Mouse (Mus musculus) spleen, adult 12 weeks (tissue): ENCODE results near the gene Ccdc113.

ENCODE experiments used
- DNase-seq: peaks from one replicate; pipeline ENCODE4 v3.0.0; 2022; ENCODE audit warnings: low spot score

Gene Ccdc113

DNA sequence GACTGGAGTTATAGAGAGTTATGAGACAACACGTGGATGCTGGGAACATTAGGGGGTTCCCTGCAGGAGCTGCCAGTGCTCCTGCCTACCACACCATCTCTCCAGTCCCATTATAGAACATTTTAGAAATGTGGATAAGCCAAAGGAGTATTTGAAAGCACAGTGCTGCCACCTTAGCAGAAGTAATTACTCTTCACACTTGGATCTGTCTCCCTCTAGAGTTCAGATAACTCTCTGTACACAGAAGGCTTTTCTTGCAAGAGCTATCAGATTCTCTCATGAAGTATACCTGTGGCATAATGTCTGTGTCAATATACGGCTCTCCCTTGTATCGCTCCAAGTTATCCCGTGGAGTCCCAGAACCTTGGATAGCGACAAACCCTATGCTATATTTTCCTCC is 5.6 kb downstream of the Ccdc113 start:
- no peak for DNase-seq

DNA sequence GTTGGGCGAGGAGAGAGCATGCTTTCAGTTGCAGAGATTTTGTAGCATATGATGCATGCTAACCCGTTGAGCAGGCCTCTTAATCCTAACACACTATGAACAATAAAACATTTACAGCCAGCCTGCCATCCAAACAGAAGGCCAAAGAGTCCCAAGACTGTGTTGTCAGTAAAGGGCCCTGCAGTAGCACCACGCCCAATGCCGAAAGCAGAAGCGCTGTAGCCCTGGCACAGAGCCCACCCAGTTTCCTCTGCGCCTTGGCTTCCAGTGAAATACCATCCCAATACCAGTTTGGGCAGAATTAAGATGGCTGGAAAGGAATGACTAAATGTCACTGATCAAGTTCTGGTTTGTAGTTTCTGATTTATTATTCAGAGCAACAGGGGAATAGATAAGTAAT is 8.3 kb downstream of the Ccdc113 start:
- no peak for DNase-seq

DNA sequence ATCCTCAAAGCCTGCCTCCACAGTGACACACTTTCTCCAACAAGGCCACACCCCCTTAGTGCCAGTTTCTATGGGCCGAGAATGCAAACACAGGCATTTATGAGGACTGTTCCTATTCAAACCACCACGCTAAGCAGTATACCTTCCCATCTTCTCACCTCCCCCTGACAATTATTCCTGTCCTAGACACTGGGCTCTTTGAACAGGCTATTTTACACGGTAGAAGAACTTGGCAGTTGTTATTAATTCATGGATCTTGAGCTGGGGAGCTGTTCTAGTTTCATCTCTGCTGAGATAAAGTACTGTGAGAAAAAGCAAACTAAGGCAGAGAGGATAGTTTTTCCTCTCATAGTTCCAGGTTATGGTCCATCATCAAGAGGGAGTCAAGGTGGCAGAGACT is 9.2 kb downstream of the Ccdc113 start:
- DNase-seq: no peak

DNA sequence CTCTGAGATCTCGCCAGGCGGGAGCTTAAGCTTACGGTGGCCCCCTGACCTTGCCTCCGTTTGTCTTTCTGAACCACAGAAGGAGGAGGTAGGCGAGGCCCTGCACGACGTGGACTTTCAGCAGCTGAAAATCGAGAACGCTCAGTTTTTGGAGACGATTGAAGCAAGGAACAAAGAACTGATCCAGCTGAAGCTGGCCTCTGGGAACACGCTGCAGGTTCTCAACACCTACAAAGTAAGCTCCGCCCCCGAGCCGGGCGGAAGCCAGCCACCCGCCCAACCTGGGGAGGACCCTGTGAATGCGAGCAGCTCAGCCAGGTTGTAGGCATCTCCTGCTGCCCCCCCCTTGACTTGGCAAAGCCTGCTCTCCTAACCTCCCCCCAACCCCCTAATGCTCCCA is 11.9 kb downstream of the Ccdc113 start:
- DNase-seq: no peak

DNA sequence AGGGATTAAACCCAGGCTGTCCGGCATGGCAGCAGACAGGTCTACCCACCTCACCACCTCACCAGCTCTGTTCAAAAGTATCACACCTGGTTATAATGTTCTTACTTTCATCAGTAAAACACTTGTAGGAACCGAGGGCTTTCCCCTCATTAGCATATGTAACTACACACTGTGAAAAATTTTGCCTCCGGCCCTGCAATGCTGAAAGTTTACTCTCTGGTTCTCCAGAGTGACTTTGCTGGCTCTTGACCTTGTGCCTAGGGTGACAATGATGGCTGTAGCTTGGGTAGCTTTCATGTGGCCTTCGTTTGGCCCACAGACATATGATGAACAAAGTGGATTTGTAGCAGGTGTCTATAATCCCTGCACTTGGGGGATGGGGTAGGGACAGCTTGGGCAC is 13.1 kb downstream of the Ccdc113 start:
- no peak for DNase-seq

DNA sequence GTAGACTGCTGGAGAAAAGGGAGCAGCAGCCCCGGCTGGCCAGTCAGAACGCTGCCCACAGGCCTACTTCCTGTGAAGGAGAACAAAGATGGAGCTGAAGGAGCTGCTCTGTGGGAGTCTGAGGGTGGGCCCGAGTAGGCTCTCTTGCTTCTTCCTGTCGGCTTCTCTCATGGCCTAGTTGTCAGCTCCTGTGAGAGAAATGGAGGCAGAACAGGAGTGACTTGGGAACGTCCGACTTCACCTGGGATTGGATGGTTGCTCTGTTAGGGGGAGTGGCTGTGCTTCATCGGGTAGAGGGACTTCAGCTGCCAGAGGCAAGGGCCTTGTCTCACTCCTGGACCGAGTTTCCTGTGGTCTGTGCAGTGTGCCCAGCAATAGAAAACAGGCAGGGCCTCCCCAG is 14.0 kb downstream of the Ccdc113 start:
- DNase-seq: no peak

DNA sequence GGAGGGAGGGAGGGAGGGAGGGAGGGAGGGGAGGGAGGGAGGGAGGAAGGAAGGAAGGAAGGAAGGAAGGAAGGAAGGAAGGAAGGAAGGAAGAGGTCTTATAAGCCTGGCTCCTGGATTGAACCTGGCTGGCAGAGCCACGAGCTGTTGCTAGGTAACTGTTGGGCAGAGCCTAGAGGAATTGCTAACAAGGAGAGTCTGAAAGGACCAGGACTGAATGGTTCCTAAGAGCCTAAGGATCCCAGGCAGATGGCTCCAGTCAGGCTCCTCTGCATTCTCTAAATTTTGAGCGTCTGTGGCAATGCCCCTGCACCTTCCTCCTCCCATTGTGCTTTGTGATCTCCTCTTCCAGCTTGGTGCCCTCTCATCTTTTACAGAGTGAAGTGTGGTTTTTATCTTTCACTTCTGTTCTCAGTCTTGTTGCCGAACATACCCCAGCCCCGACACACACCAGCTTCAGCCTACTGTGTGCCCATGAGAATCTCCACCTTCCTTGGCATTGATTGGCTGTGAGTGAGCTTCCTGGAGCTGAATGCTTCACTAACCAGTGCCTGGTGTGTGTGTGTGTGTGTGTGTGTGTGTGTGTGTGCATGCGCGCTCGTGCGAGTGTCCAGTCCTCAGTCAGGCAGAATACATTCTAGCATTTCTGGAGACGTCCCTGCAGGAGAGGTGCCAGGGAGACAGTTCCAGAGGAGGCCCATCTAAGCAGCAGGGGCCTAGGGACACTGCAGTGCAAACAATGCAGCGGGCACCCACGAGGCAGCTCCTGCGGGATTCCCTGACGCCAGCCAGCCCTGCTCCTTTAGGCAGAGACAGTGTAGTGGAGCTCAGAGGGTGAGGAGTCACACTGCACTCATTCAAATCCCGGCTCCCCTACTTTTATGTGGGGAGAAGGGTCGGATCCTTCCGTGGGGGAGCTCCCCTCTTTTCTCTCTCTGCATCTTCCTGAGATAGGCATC is 16.3 kb downstream of the Ccdc113 start:
- no peak for DNase-seq

DNA sequence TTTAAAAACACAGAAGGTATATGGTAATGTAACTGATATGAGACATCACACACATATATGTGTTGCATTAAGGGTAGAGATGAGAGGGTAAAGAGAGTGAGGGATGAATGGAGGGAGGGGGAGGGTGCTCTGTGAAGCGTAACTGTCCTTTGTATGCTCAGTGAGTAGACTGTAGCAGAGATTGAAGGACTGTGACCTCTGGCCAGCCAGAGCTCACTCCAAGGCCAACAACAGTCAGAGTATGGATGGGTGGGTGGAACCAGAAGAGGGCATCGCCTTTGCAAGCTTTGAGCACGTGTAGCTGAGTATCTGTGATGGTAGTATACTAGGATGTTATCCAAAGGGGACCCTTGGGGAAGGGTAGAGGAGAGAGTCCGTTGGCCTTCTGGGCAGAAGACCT is 17.7 kb downstream of the Ccdc113 start:
- no peak for DNase-seq

DNA sequence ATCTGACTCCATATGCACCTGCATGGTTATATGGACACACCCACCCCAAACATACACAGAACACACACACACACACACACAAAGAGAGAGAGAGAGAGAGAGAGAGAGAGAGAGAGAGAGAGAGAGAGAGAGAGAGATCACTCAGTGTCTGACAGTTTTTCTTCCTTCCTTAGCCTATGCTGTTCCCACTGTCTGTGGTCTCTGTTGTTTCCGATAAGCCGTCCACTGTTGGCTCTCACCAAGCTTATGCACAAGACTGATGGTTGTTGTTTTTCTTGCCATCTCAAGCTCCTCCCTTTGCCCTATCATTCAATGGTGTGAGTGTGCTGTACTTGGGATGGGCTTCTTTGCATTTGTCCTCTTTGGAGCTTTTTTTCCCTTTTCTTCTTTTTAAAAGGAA is 22.1 kb downstream of the Ccdc113 start:
- DNase-seq: no peak

DNA sequence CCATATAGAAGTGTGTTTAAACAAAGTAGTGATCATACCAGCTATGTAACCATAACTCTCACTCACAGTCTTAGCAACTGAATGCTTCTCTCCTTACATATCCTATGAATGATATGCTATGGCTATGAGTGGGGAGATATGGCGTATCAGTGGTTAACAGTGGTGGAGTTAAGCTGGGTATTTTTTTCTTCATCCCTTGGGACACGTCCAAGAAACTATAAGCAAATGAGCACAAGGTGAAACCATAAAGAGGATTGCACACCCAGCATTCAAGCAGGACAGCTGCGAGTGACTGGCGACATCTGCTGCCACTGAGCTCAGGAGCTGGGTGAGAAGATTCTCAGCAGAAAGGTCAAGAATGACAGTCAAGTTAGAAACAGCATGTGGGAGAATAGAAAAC is 32.3 kb downstream of the Ccdc113 start:
- DNase-seq: no peak

DNA sequence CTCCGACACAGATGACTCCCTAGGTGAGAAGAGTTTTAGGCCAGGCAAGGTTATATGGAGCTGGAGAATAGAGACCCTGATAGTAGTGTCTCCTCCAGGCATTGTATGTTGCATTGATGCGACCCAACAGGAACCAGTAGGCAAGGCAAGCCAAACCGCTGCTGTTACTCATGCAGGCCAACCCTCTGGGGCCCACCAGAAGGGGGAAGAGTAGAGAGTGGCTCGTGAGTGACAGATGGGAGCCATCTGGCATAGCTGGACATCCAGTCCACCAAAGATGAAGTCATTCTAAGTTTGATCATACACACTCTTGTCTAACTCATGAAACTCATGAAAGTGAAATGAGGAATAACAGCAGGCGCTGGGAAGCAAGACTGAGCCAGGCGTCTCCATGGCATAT is 32.9 kb downstream of the Ccdc113 start:
- no peak for DNase-seq

DNA sequence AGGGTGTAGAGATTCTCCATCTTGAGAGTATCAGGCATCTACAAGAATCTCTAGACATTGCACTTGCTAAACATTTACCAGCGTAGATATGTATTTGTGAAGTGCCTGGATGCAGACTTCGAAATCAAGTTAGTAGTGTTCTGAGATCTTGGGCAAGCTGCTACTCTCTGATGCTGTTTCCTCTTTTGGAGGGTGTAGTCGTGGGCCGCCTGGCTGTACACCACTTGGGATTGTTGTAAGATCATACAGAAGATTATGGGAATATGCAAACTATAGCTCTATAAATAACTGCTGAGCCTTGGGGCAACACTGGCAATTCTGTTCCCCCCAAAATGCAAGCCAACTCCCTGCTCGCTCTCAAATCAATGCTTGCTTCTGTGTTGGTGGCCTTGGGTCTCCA is 39.3 kb downstream of the Ccdc113 start:
- DNase-seq: no peak

DNA sequence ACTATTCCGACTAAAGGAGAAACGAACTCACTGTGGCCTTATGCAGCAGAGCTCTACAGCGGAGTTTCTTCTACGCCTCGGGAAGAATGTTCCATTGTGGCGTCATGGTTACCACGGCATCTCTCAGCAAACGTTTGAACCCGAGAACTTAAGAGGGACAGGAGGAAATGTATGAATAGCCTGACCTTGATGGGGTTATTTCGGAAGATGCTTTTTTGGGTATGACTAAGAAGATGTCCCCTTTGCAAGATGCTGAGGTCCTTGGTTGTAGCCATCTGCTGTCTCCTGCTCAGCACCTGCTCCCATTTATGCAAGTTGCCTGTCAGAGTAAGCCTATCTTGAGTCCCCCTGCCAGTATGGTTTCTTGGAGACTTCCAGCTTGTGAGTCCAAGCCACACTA is 42.4 kb downstream of the Ccdc113 start, which contains the start of gene Prss54:
Prss54 (minus strand) TSS at position 101 of the 400 bp plus-strand sequence.
- no peak for DNase-seq

DNA sequence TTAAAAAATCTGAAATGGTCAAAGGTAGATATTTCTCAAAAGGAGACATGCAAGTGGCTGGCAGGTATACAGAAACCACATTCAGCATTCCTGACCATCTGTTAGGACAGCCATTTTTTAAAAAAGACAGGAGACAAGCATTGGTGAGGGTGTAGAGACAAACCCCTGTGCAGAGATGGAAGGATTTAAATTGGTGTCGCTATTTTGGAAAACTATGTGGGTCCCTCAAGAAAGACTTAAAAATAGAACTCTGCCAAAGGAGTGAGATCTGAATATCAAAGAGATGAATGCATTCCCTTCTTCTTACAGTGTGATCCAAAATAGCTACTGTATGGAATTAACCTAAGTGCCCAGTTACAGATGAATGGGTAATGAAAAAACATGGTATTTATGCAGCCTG is 53.5 kb downstream of the Ccdc113 start:
- no peak for DNase-seq

DNA sequence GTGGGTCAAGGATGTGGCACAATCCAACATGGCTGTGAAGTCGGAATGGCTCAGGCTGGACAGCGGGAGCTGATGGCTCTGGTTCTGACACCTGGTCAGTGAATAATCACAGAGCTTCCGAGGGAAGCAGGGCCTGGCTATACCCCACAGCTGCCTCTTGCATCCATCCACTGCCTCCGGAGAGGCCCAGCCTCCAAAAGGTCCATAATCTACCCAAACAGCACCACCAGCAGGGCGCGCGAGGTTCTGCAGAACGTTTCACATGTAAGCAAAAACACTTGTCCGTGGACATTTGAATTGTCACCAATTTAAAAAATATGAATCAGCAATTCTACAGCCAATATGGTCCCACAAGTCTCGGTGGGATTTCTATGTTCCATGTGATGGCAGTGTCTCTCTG is 55.4 kb downstream of the Ccdc113 start:
- no peak for DNase-seq

DNA sequence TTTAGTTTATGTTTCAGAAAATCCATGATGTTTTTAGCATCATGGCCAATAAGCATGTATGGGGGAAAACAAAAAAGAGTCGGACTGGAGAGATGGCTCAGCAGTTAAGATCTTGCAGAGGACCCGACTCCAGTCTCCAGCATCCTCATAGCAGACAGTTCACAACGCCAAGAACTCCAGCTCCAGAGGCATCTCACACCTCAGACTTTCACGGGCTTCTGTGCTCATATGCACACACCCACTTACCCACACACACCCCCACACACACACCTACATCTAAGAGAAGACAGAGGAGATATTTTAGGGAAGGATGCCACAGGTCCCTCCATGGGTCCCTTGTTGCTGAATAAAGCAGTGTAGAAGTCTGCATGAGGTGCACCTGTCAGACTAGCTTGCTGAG is 56.7 kb downstream of the Ccdc113 start:
- DNase-seq: no peak

DNA sequence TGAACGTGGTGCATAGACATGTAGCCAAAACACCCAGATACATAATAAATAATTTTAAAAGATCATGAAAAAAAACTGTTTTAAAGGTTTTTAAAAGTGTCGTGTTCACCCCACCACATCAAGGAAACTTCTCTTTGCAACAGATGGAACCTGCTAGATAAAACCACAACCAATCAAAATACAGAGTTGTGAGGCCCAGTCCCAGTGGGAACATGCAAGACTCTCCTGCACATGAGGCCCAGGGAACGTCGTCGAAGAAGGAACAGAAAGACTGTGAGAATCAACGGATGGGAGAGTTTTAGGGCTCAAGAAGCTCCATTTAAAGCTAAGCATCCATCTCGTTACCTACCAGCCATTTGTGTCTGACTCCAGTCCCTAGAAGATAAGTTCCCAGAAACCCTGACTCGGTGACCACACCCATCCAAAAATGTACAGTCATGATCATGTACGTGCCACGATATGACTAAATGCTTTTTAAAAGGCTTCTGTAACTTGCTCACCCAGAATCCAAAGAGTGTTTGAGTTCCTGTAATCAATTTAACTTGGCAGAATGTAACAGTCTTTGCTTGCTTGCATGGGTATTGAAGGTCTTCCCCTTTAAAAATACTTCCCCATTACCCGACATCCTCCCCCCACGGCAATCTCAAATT is 58.4 kb downstream of the Ccdc113 start:
- no peak for DNase-seq

DNA sequence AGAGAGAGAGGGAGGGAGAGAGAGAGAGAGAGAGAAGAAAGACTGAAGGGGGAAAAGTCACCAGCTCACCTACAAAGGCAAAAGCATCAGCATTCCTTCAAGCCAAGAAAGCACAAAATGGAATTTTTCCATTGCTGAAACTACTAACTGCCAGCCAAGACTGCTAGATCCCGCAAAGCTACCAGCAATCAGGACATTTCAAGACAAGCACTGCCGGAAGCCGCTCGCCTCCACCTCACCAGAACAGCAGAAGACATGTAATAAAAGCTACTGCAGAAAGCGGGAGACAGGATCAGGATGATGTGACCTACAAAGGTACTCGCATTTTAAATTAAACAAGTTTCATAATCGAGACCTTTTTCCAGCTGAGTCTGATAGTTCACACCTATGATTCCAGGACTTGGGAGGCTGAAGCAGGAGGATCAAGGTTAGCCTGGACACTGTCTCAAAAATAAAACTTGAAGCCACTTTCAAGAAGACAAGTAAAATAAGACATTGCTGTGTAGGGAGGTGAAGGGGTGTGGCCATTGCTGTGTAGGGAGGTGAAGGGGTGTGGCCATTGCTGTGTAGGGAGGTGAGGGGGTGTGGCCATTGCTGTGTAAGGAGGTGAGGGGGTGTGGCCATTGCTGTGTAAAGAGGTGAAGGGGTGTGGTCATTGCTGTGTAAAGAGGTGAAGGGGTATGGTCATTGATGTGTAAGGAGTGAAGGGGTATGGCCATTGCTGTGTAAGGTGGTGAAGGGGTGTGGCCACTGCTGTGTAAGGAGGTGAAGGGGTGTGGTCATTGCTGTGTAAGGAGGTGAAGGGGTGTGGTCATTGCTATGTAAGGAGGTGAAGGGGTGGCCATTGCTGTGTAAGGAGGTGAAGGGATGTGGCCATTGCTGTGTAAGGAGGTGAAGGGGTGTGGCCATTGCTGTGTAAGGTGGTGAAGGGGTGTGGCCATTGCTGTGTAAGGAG is 59.8 kb downstream of the Ccdc113 start:
- DNase-seq: no peak

DNA sequence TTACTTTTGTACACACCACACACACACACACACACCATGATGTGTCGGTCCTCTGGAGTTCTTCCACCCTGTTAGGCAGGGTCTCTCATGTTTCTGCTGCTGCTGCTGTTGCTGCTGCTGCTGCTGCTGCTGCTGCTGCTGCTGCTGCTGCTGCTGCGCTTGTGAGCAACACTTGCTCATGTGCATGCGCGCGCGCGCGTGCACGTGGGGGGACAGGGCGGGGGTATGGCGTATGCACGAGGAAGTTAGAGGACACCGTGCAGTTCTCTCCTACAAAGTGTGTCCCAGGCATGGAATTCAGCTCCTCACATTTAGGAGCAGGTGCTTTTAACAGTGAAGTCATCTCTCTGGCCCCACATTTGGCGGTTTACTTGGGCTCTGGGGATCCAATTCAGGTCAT is 61.2 kb downstream of the Ccdc113 start:
- no peak for DNase-seq

DNA sequence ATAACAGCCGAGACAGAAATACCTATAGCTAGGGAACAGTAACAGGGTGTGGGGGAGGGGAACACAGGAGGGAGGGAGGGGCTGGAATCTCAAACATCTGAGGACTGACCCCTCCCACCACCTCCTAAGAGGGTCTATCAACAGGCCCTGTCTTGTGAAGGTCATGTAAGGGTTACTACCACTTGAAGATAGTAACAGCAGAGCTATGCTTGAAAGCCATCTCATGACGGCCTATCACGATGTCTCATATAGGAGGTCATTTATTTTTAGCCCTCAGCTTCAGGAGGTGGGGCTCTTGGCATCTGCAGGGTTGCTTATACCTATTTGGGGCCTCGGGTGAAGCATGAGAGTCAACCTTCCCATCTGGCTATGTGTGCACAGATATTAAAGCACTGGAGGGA is 63.0 kb downstream of the Ccdc113 start:
- no peak for DNase-seq

DNA sequence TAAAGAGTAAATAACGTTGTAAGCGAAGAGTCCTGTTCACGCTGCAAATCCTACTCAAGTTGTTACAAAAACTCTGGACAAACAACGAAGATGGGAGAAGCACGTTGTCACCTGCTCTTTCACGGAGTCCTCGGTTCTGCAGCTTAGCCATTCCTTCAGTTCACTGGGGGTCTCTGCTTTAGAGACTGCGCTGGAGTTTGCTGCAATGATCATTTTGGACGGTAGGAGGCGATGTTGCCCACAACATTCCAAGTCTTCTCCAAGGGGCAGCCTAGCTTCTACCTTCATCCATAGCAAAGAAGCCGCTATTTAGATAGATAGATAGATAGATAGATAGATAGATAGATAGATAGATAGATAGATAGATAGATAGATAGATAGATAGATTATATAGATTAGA is 66.0 kb downstream of the Ccdc113 start:
- DNase-seq: peak; percentile 26

DNA sequence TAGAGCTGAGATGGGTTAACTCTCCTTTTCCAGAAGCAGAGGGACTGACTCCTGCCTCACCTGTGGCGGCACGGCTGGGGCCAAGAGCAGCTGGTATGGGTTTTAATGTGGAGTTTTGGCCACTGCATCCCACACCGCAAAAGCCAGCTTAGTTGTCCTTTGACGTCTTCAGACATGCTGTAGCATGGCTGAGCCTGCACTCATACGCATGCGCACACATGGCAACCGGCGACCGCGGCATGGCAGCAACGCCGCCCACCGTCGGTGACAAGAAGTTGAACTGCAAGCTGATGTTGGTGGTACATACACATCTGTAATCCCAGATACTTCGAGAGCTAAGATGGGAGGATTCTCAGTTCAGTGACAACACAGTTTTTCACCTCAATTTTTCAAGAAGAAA is 67.4 kb downstream of the Ccdc113 start:
- no peak for DNase-seq
